Mouse (Mus musculus) mesoderm, embryonic 11.5 days (tissue): ENCODE measurements around the gene Mei1.
A peak's percentile ranks its signal among the peaks of the same experiment; 100 is the strongest.

ENCODE experiments used
- DNase-seq: peaks from one replicate; pipeline ENCODE4 v3.0.0-alpha.2; 2012; ENCODE audit warnings: low read depth, low spot score

Mei1 gene

DNA sequence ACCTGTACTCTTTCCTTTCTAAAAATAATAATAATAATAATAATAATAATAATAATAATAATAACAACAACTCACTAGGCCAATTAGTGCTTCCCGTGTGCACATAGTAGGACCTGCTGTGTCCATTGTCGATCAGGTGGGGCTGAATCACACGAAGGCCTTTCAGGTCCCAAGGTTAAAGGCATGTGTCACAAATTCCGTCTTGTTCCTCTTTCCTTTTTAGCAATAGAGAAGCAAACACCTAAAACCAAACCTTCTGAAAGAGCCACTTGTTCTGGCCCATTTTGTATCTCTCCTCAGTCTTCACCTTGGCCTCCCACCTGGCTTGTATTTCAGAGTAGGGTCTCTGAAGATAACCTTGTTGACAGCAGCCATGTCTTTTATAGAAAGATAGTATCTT lies 81.4 kb downstream of the Mei1 start:
- DNase-seq: no peak

- DNase-seq: no peak
Observed at GRCm38 (mm10) chr15:82152022-82152421, 82.2 kb downstream of the Mei1 start.

GRCm38 (mm10) chr15:82152435-82152834 lies 82.6 kb downstream of the Mei1 start:
- DNase-seq: no peak

- no peak for DNase-seq
Observed at GRCm38 (mm10) chr15:82156298-82156697, 86.5 kb downstream of the Mei1 start.

DNA sequence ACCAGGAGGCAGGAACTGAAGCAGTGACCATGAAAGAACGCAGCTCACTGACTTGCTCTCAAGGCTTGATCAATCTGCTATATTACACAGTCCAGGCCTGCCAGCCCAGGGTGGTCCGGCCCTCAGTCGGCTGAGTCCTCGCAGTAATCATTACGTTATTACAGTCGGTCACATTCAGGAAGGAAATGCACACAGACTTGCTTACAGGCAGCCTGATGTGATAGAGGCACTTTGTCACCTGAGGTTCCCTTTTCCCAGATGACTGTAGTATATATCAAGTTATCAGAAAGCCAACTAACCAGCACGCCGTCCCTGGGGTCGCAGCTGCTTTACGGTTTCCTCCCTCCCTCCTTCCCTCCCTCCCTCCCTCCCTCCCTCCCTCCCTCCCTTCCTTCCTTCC lies 87.1 kb downstream of the Mei1 start:
- DNase-seq: no peak

DNA sequence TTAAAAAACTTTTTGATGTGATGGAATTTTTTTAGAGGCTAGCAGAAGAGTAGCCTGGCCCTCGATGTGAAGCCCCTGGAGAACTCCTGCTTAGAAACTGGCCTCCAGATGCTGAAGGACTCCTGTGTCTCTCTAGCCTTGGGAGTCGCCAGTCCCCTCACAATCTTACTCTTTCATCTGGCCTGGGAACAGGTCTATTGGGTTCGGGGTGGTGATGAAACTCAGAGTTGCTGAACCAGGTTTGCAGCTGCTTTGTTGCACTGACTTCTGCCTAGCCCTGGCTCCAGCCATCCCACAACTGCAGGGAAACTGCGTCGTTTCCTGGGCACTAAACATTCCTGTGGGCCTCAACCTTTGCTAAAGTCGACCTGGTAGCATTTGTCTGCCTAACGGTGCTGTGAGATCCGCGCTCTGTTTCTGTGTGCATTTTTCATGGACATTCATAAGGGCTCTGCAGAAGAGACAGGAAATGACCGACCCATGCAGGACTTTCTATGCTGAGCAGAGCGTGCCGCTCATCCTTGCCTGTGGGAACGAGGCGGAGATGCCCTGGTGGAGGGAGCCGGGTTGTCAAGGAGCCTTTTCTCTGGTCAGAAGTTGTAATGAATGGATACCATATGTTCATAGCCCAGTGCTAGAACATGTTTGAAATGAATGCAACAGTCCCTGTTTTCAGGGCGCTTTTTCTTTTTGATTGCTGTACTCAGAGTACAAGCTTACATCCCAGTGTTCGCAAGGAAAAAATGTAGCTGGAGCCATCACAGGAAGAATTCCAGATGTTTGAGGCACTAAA lies 88.6 kb downstream of the Mei1 start:
- peak; percentile 33 for DNase-seq

- DNase-seq: no peak
Observed at GRCm38 (mm10) chr15:82159471-82159870, 89.7 kb downstream of the Mei1 start.

DNA sequence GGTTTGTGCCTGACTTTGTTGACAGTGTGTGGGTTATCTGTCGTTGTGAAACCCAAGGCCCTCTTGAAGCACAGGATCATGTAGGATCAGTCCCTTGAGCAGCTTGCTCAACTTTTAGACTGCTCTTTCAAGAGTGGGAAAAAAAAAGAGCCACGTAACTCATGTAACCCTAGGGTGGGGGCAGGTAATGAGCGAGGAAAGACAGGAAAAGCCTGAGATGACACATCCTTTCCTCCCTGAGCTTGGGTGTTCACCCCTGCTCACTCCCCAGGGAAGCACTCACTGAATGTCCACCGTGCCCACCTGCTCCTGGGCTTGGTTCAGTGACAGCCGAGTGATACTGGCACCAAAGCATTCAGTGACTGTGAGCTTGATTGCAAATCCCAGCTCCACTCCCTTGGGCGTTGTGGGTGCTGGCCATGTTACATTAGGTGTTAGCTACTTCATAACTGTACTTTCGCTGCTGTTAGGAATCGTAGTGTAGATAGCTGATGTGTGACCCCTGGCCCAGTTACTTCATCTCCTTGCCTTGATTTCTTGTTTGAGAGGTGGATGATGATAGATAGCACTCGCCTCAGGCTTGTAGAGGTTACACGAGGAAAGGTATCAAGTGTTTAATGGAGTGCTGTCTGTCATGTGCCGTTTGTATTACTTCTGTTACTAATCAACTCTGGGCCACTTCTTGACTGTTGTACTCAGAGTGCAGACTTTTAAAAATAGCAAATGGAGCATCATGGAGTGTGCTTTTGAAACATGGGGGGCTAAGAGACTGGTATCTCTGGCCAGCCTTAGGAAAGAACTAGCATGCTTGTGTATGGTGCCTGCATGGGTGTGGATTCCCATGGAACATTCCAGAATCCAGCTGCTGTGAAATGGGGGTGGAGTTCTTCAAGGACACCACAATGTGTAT lies 91.2 kb downstream of the Mei1 start:
- DNase-seq: no peak

GRCm38 (mm10) chr15:82161965-82162600 lies 92.3 kb downstream of the Mei1 start:
- no peak for DNase-seq

- DNase-seq: no peak
Observed at GRCm38 (mm10) chr15:82163356-82164060, 93.7 kb downstream of the Mei1 start.

DNA sequence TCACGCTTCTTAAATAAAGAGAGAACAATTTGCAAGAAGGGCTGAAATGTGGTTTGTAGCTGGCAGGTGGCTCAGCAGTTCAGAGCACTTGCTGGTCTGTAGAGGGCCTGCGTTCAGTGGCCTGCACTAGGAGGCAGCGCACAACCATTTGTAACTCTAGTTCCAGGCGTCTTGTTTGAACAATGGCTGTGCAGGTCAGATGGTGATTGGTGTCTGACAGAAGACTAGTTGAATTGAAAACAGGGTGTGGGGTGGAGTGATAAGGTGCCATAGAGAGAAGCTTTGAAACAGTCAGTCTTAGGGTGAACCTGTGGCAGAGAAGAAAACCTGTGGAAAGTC lies 94.2 kb downstream of the Mei1 start:
- DNase-seq: no peak

GRCm38 (mm10) chr15:82164496-82164895 lies 94.7 kb downstream of the Mei1 start:
- DNase-seq: no peak

DNA sequence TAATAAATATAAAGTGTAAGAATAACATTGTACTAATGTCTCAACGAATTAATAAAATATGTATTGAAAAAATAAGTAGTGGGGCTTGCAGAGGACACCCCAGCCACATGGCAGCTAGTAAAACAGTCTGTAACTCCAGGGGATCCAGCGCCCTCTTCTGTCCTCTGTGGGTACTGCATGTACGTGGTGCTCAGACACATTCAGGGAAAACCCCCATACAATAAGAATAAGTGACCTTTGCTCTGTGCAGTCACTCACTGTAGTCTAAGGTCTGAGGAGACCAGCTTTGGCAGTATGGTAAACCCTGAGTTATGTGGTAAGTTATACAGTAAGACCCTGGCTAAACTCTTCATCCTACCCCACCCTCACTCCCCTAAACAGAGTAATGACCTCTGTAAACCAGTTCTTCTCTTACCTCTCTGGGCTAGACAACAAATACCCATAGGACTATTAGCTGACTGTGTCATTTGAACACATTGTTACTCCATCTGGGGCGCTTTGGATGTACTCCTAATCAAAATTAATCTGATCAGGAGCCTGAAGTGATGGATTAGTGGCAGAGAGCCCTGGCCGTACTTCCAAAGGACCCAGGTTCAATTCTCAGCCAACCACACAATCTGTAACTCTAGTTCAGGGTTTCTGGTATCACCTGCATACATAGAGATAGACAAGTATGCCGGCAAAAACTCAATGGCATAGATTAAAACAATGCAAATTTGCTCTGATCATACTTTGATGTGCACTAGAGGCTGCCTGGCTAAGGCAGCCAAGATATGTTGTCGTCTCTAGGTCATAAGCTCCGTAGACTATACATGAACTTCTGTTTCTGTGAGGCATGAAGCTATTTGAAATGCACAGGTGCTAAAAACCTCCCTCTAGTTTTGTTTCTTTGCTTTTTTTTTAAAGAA lies 95.8 kb downstream of the Mei1 start:
- peak; percentile 78 for DNase-seq

- DNase-seq: no peak
Observed at GRCm38 (mm10) chr15:82166240-82167100, 96.7 kb downstream of the Mei1 start.

GRCm38 (mm10) chr15:82167201-82168168 lies 97.7 kb downstream of the Mei1 start:
- no peak for DNase-seq

GRCm38 (mm10) chr15:82169671-82170070 lies 99.9 kb downstream of the Mei1 start:
- DNase-seq: no peak

DNA sequence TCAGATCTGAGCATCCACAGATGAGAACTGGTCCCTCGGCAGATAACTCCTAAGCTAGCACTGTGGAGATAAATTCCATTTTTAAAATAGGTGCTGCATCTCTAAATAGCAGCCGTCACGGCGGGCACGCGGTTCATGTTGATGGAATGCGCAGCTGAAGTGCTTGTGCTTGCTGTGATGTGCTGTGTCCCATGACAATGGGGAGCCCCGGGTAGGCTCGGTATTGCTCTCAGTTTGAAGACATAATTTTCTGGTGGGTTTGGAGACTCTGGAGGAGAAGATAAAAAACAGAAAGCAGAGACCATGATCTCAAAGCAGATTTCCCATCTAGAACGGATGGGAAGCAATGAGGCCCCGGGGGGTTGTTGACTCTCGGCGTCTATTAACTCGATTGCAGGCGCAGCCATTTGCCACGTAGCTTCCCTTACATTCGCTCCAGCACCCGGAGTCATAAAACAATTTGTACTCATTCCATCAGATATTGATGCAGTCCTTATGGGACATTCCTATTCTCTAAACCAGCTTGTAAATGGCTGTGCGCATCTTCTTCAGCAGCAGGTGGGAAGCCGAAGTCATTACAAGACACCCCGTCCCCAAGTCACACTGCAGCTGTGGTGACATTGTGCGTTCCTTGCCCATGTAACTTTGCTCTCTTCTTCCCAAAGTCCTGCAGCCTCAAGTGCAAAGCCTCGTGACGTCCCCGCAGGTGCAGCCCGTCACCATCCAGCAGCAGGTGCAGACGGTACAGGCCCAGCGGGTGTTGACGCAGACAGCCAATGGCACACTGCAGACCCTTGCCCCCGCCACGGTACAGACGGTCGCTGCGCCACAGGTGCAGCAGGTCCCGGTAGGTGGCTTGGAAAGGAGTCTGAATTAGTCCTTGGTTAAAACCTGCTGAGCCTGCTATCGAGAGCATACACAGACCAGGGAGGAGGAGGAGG lies 100.9 kb downstream of the Mei1 start:
- no peak for DNase-seq
